26 mouse cellular contexts compared by ENCODE assay signal in genomic region chr7:37617880-37618279, GRCm38 (mm10).
"Had no signal": no experiment of that assay in that cellular context is flagged by ENCODE, and none has a peak within 500 bp of the region (broad histone marks: within the 10 kb centered on the region; RNA-seq: fewer than 3 reads in every experiment).

No protein-coding gene starts in this region.

- H3K27ac ChIP-seq: gastrocnemius, adult 2 months; heart, embryonic 10.5 days; hindbrain, embryonic 10.5 days; hindbrain, embryonic 12.5 days; hindbrain, embryonic 14.5 days; kidney, embryonic 15.5 days; kidney, postnatal 0 days; limb, embryonic 13.5 days; limb, embryonic 15.5 days had no signal

- H3K4me1 ChIP-seq: hindbrain, embryonic 12.5 days; kidney, embryonic 15.5 days; limb, embryonic 13.5 days; limb, embryonic 15.5 days had no signal

- DNase-seq: gastrocnemius, adult 2 months; gastrocnemius, postnatal 10 days; gastrocnemius, postnatal 25 days; heart, adult 18-20 months; heart, postnatal 10 days; heart, postnatal 4 days; kidney, adult 11 months; kidney, adult 2 months; kidney, adult 9 months; kidney, postnatal 14 days; kidney, postnatal 36 days; layer of hippocampus, adult 9-11 months; layer of hippocampus, postnatal 36 days; left cerebral cortex, postnatal 4 days had no signal

- H3K27me3 ChIP-seq: hindbrain, embryonic 12.5 days; limb, embryonic 15.5 days had no signal

- H3K36me3 ChIP-seq: heart, embryonic 10.5 days; heart, embryonic 12.5 days; hindbrain, embryonic 12.5 days; kidney, embryonic 15.5 days; limb, embryonic 13.5 days; limb, embryonic 15.5 days had no signal

- H3K9me3 ChIP-seq: heart, embryonic 10.5 days; heart, embryonic 12.5 days; hindbrain, embryonic 10.5 days; hindbrain, embryonic 12.5 days; kidney, embryonic 15.5 days; limb, embryonic 13.5 days; limb, embryonic 15.5 days had no signal

- H3K4me2 ChIP-seq: heart, embryonic 12.5 days; hindbrain, embryonic 12.5 days; hindbrain, embryonic 14.5 days; kidney, embryonic 15.5 days; limb, embryonic 13.5 days; limb, embryonic 15.5 days had no signal

- H3K4me3 ChIP-seq: gastrocnemius, adult 2 months; heart, embryonic 10.5 days; heart, embryonic 12.5 days; hindbrain, embryonic 10.5 days; hindbrain, embryonic 12.5 days; kidney, embryonic 15.5 days; limb, embryonic 13.5 days; limb, embryonic 15.5 days had no signal

- H3K9ac ChIP-seq: heart, embryonic 12.5 days; hindbrain, embryonic 12.5 days; hindbrain, embryonic 14.5 days; kidney, embryonic 15.5 days; limb, embryonic 13.5 days; limb, embryonic 15.5 days had no signal

- ATAC-seq: hindbrain, embryonic 16.5 days; inflammation-experienced regulatory T-cells, adult 6 months; intestine, embryonic 16.5 days had no signal
